Mouse (Mus musculus): ENCODE results near the gene Tdgf1.

Tdgf1 gene

DNA sequence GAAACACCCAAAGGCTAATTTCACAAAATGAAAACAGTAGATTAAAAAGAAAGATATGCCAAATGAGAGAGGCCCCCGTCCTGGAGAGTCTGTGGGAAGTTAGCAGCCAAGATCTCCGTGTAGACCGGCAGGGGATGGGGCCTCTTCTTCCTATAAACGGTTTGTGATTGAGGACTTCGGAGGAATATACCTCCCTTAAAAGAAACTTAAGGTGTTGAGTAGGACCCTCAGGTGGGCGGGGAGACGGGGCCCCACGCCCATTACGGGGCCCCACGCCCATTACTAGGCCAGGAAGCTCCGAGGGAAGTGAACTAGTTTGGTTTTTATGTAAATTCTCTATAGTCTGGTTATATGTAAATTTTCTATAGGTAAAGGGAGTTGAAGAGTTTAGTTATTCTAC, at the start of gene Tdgf1:
TSS of gene Tdgf1 (minus strand) at position 233 of the 400 bp plus-strand sequence.
- DNase-seq, result no peak

DNA sequence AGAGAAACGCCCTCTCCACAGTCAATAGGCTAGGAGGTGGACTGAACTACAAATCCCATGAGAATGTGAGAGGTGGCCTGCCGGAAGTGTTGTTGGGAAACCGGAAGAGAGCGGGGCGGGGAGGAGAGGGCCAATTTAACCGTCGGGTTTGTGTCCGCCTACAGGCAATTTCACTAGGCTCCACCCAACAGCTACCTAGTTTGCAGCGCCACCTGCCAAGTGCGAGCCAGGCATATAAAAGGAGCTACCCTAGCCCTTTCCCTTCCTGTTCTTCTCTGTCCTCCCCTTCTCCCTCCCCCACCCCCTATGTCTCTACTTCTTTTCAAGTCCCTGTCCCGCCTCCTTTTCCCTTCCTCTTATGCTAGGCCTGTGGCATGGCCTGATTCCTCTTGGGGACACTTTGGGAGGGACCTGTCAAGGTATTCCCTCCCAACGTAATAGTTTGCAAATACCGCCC, 48.8 kb upstream of the Tdgf1 start:
- DNase-seq, result peak; percentile 89

DNA sequence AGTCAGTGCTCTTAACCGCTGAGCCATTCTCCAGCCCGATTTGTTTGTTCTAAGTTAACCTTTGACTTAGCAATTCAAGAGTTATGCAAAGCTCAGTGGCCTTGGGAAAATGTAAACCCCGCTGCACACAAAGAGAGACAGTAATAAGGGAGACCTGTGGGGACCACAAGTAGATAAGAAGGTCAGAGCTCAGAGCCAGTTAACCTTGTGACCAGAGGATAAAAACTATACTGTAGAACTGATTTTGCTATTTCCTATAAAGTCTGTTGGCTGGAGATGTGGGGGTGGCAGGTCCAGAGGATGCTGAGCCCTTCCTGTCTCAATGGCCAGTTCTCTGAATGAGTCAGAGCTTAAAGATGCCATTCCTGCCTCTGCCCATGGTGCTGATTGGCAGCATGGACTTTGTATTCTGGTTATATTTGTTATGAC, 47.3 kb upstream of the Tdgf1 start:
- no peak for DNase-seq

DNA sequence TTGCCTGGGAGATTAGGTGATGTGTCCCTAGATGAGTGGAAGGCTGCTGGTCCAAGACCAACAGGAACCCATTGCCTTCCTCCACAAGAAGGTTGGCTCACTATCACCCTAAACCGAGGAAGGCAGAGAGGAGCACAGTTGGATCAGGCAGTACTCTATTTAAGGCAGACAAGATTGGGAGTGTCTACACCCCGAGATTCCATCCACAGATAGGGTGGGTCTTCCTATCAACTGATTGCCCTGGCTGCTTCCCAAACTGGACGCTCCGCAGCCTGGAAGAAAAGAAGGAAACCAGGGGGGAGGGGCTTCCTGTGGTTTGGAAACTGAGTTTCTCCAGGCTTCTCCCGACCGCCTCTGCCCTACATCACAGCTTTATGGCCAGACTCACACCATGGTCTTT, 44.2 kb upstream of the Tdgf1 start, which contains the start of gene Rtp3:
TSS of gene Rtp3 (minus strand) at position 380 of the 400 bp plus-strand sequence.
- DNase-seq, result no peak

DNA sequence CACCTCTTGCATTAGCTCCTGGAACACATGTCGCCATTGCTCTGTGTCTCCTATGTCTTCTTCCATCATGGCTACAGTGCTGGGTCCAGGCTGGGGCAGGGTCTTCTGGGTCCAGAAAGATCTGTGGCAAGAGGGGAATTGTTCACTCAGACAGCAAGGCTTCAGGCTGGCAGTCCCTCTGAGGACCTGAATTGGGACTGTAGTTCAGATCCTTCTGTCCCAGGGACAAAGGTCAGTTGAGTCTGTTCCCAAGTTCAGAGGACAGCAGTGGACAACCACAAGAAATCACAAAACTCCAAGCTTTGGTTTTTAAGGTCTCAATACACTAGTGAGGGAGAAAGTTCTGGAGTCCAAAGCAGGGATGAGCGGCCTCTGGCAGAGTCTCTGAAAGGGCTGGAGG, 43.6 kb upstream of the Tdgf1 start:
- DNase-seq, result no peak

DNA sequence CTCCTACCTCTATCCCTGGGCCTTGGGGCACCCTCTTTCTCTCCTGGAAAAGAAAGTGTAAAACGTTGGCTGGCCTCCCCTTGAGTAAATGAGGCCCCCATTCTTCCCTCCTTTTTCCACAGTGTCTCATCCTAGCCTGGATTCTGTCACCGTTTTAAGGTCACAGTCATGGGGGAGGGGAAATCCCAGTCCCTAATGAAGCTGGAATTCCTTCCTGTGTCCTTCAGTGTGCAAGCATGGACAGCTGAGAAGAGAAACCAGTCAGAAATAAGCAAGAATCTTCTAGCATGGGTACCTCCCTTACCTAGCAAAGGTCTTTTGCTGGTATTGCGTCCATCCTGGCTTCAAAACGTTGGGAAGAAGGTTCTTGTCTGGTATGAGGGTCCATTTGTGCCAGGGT, 43.2 kb upstream of the Tdgf1 start:
- no peak for DNase-seq

DNA sequence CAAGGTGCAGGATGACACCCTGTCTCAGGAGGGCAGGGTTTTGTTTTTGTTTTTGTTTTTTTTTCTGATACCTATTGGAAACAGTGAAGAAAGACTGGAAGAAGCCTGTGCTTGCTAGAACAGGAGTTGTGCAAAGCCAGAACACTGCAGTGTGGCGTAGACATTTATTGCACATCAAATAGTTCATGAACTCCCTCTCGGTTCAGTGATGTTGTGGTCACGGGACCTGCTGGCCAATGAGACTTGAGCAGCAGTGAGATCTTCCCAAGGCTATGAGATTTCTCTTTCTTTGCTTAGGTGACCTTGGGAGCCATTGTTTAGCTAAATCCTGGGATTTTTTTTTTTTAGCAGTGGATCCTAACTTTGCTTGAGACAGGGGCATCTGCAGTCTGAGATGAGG, 42.1 kb upstream of the Tdgf1 start:
- DNase-seq, result no peak

DNA sequence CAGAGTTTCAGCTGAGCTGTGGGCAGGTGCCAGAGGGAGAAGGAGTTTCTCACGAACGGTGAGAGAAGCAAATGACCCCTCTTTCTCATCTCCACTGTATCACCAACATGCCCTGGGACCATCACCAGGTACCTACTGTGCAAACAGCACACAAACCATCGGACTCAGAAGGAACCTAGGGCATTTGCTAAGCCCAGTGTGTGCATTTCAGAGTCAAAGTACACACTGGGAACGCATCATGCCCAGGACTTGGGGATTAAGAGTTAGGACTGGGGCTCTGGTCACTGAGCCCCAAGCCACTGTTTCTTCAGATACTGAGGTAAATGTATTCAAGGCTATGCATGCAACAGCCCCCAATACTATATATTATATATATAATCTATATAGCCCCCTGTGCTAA, 41.4 kb upstream of the Tdgf1 start:
- no peak for DNase-seq

DNA sequence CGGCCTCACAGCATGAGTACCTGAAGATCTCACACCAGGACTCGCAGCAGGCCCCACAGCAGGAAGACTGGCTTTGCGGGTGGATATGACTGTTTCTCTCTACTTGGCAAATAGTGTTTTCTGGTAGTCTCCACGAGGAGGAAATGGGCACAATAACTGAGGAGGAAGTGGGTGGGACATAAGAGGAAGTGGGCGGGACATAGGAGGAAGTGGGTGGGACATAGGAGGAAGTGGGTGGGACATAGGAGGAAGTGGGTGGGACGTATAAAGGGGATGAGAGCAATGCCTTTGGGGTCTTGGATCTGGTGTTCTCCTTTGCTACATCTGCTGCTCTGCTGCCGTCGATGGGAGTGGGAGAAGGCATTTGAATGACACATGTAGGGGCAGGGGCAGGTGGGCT, 40.0 kb upstream of the Tdgf1 start:
- no peak for DNase-seq

DNA sequence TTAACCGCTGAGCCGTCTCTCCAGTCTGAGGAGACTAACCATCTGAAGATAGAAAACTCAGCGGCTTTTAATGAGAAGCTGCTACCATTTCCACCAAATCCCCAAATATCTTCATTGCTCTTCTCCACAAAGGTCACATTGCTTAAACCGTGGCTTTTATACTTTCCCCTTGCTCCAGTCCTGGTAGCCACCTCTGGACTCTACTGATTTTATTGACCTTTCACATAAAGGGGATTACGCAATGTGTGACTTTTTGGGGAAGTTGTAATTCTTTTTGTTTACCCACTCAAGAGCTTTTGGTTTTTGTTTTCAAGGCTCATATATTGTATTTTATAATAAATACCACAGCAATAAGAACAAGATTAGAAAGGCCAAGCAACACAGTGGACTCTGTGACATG, 39.6 kb upstream of the Tdgf1 start:
- DNase-seq, result no peak

DNA sequence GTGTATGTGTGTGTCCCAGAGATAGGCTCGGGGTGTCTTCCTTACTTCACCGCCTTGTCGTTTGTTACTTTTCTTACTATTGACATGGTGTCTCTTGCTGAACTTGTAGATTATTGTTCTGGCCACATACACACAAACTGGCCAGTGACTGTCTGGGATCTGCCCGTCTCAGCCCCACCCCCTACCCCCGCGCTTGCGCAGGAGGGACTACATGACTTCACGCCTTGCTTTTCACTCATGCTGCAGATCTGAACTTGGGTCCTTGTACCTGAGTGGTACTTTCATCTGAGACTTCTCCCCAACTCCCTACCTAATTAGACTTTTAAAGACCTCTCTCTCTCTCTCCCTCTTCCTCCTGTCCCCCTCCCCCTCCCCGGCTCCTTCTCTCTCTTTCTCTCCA, 38.1 kb upstream of the Tdgf1 start:
- no peak for DNase-seq

DNA sequence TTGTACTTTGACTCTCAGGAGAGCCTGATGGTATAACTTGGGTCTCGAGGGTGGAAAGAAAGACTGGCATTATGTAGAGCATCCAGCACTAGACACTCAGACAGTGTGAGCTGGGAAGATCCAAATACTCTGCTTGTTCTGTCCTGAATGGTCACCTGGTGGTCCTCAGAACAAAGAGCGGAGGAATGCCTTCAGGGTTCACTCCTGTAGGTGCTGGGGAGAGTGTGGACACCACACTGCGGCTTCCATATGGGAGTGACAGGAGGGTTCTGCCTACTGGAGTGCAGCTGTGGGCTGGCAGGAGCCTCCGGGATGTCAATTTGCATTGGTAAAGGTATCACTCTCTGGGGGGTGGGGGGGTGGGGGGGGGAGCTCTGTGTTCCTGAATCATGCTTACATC, 36.4 kb upstream of the Tdgf1 start:
- no peak for DNase-seq

DNA sequence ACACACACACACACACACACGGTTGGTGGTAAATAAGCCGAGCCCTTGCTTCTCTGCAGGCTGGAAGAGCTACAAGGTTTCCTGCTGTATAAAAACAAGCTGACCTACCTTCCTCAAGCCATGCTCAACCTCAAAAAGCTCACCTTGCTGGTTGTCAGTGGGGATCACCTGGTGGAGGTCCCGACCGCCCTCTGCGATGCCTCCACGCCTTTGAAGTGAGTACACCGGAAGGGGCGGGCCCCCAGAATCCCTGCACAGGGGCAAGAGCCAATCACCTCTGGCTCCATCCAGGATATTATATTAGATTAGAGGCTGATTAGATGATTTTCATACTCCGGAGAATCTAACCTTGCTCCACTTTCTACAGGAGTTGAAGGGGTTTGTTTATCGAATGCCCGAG, 33.5 kb upstream of the Tdgf1 start:
- no peak for DNase-seq

DNA sequence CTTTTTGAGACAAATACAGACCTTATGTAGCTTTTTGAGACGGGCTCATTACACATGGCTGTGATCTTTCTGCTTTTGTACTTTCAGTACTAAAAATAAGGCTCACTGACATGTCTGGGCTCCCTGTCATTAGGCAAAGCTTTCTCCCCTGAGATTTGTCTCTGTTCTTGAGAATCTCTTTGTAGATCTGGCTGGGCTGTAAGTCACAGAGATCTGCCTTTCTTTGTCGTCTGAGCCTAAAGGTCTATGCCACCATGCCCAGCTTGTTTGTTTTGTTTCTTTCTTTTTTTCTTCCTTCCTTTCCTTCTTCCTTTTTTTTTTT, 19.9 kb upstream of the Tdgf1 start:
- no peak for DNase-seq

DNA sequence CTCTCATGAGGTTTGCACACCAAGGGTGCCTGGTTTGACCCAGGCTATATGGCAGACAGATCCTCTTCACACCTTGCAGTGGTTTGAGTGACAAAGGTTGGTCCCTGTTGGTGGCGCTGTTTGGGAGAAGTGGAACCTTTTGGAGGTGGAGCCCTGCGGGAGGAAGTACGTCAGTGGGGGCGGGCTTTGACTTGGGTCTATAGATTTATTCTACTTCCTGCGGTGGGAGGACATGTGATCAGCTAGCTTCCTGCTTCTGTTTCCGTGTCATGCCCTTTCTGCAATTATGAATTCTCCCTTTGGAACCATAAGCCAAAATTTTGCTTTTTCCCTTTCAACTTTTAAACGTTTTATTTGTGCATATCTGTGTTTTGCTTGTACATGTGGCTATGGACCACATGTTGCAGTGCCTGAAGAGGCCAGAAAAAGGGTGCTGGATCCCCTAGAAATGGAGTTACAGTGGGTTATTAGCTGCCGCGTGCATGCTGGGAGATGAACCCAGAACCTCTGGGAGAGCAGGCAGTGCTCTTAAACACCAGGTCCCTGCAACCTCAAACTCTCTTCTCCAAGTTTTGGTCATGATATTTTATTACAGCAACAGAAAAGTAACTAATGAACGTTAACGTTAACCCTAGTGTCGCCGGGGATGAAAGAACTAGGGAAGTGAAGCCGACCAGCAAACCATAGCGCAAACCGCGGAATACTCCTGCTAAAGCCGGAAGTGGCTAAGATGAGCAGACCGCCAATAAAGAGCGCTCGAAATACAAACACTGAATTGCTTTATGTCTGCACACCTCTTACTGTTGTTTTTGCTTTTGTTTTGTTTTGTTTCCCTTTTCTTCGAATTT, 19.3 kb upstream of the Tdgf1 start:
- DNase-seq, result no peak

DNA sequence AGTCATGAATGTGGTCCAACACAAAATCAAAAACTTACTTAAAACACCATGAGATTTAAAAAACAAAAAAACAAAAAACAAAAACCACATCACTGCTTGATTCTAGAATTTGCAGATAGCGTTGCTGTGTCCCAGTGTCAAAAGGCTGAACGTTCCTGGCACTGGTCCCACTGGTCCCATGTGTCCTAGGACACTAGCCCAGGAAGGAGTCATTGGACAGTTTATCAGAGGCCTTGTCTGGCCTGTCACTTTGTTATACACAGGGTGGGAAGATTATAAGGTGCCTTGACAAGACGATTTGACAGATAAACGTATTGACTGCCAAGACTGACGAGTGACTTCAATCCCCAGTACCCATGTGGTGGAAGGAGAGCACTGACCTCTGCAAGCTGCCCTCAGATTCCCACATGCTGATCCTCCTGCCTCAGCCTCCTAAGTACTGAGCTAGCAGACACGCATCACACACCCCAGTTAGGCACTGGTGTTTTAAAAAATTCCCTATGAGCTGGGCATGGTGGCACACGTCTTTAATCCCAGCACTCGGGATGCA, 17.7 kb upstream of the Tdgf1 start:
- DNase-seq, result no peak

DNA sequence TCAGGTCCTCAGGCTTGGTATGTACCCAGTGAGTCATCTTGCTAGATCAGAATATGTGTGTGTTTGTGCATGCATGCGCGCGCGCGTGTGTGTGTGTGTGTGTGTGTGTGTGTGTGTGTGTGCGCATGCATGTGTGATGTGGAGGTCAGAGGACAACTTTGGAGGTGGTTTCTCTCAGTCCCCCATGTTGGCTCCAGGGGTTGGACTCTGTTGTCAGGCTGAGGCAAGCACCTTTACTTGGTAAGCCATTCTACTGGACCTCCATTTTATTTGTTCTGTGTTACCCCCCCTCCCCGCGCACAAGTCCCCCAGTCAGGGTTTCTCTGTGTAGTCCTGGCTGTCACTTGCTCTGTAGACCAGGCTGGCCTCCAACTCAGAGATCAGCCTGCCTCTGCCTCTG, 15.4 kb upstream of the Tdgf1 start:
- no peak for DNase-seq

DNA sequence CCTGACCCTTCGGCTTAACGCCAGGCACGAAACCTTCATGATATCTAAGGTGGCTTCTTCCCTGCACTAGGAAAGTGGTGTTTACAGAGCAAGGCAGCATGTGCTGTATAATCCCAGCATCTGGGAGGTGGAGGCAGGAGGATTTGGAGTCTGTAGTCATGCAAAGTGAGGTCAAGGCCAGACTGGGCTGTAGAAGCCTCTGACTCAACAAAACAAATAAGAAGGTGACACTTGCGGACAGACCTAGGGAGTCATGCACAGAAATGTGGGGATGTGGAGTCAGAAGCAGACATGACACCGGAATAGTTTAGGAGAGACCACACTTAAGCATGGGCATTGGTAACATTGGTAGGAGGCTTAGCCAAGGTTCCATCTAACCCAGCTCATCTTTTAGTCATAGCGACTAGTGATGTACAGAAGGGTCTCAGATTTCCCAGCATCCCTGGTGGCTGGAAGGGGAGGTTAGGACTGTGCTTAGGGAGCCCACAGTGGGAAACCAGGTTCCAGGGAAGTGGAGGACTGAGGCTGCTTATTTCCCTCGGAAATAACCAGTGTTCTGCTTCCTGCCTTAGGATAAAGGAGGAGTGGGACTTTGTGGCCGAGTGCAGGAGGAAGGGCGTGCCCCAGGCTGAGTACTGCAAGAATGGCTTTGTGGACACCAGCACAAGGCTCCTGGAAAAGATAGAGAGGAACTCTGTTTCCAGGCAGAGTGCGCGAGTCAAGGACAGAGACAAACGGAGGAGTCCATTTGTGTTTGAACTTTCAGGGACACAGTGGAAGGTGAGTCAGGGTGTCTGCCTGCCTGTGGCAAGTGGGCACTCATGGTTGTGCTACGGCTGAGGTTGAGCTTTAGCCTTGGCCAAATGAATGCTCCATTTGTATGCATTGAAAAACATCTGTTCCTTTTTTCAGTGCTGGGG, 14.5 kb upstream of the Tdgf1 start:
- no peak for DNase-seq

DNA sequence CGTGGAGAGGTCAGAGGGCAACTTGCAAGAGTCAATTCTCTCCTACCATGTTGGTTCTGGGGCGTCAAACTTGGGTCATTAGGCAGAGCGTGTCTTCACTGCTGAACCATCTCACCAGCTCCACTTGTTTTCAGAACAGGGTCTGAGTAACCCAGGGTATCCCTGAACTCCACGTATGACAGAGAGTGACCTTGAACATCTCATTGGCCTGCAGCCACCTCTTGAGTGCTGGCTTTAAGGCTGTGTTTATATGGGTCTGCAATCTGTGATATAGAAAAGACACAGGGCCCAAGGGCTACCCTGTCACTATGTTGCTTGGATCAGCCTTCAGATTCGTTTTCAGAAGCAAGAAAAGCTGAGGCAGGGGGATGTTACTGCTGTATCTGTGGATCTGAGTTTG, 13.7 kb upstream of the Tdgf1 start:
- DNase-seq, result no peak

DNA sequence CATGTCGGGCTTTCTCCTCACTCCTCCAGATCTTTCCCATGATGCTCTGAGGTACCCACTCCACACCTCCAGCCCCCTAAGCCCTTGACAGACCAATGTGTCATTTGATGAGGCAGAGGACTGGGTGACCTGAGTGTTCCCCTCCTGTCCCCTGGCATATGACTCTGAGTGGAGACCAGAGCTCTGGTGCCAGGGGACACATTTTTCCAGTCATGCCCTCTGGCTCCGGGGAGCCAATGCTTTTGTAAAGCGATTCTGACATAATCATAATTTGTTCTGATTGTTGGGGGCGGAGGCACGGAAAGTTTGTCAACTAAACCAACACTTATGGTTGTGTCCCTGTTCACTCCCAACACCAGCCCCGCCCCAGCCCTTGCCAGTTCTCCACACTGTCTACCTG, 10.0 kb upstream of the Tdgf1 start:
- no peak for DNase-seq

DNA sequence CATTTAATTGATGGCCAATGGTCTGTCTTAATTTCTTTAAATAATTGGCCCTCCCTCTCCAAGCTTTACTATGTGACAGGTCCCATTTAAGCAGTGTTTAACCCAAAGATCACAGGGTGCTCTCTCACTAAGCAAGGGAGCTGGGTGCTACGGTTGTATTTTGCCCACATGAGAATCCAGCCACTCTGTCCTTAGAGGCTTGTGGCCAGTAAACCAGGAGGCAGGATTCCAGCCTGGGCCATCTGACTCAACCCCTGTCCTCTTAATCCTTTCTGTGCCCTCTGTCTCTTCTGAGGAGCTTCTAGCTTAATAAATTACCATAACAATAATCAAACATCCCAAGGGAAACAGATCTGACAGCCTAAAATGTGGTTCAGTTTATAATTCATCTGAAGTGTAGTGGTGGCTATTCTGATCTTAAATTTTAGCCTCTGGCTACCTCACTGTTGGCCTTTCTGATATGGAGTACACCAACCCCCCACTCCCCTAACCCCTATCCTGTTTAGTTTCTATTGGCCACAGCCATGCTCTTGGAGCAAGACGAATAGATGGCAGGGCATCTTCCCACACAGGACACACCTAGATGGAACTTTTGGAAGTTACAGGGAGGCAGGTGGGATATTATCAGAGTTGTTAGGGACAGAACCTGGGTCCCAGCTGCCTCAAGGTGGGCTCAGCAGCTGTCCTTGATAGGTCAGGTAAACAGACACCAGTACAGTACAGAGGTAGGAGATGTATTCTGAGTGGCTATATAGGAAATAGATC, 8.9 kb upstream of the Tdgf1 start:
- DNase-seq, result no peak

DNA sequence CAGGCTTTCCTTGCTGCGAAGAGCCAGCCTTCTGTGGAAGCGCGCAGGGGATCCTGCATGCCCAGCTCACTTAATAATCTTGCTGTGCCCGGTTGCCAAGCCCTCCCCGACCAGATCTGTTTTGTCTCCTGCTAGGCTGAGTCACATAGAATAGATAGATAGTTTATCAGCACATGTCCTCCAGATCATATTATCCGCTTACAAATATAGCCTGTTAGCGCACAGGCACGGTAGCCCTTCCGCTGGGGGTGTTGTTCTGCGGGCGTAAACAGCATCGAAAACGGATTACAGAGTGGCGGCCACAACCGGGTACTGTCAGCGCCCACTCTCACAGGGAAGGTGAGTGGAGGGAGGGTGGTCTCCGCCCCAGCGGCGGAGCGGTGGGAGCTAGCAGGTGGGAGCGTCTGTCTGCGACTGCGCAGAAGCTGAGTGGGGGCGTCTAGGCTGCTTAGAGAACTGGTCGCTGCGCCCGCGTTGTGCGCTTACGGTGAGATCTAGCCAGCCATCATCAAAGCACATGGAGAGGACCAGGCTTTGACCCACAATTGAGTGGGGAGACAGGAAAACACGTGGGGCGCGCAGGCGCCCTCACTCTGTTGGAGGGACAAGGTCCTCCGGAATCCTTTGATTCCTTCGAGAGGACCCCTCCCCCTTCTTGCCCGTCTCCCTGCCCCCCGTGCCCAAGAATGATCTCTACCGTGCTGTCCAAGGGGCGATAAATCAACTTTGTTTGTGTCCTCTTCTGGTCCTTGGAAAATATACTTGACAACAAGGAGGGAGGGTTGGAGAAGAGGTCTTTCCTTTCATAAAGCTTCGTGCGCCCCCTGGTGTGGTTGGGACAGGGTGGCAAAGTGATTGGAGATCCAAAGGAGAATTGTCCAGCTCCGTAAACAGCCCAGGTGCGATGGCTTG, 7.8 kb upstream of the Tdgf1 start:
- peak; percentile 86 for DNase-seq

Data from embryo, embryonic 11 days (tissue).